Mouse (Mus musculus): ENCODE results near the gene Pef1. TPM values are rescaled to one million over a fixed set of nuclear protein-coding genes. Genes with fewer than 3 reads are reported as not detected.
A peak's percentile ranks its signal among the peaks of the same experiment; 100 is the strongest.

The Pef1 gene
- 67.1 and 68.6 TPM in 2 replicates for polyA plus RNA-seq (2014; fragmentation: Nextera tagmentation; extraction: Ambion mirVana)

DNA sequence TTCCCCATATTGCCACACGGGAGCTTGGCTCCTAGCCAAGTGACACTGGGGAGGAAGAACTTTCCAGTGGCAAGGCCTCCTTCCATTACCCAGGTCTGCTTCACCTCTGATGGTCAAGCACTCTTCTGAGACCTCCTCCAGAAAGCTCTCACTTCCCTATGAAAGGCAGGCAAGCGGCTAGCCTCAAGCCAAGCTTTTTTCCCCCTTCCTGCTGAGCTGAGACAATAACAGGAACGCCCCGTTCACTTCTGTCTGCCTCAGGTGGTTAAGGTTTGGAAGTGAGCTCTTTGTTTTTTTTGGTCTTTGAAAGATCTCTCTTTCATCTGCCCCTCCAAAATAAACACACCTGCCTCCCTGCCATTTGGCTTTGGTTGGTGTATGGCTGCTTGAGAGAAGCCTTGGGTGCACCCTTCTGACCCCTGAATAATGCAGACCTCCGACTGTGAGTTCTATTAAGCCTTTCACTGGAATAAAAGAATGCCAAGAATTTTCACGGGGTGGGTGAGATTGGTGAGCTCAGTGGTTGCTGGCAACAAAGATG is at the start of gene Pef1:
Gene Pef1 (plus strand): TSS at position 448 of the 541 bp plus-strand sequence.
- Histone ChIP-seq H3K4me2 (ENCODE audit: low read depth, low read length) (no peak within 1 kb of the TSS), H3K9ac (ENCODE audit: low read depth, low read length) (no peak within 1 kb of the TSS), H3K36me3 (ENCODE audit: control insufficient read depth, insufficient read depth, low read length) (peaks cover 13% of the 10 kb centered on the region), H3K27ac (replicated peaks; ENCODE audit: low read depth, low read length) (peak within 1 kb of the TSS; percentile 44), H3K9me3 (ENCODE audit: control insufficient read depth, low read length) (0 out of 2 replicates have a peak, but pooled peaks cover 4% of the 10 kb centered on the region), H3K4me1 (ENCODE audit: control insufficient read depth, insufficient read depth, low read length) (peaks cover 22% of the 10 kb centered on the region), H3K27me3 (replicated peaks; ENCODE audit: control insufficient read depth, insufficient read depth, low read length) (no peaks in the 10 kb centered on the region), H3K4me3 (ENCODE audit: low read depth, low read length) (0 out of 2 replicates have a peak within 1 kb of the TSS, but pooled peaks have one; percentile 1)
- 8% methylated on average over 6 of the region's 6 CpGs for WGBS
- DNase-seq (ENCODE audit: low spot score) = peak; percentile 71
- ATAC-seq (ENCODE audit: low read depth) = peak; percentile 34; the same call in 1 of the 2 replicates

DNA sequence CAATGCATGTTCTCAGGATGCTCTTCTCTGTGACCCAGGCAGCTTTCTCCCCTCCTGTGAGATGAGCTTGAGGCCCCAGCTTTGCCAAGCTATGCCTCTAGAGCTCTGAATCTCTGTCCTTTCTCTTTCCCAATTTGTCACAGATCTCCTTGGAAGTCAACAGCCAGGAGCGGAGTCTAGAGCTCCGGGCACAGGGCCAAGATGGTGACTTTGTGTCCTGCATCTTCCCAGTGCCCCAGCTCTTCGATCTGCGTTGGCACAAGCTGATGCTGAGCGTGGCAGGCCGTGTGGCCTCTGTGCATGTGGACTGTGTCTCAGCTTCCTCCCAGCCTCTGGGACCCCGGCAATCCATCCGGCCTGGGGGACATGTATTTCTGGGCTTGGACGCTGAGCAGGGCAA is 49.2 kb upstream of the Pef1 start:
- H3K4me1 ChIP-seq (ENCODE audit: control insufficient read depth, insufficient read depth, low read length) = peaks cover 29% of the 10 kb centered on the region
- DNase-seq (ENCODE audit: low spot score) = no peak
- no peak overlapping the region for H3K27ac ChIP-seq (replicated peaks; ENCODE audit: low read depth, low read length)
- H3K27me3 ChIP-seq (replicated peaks; ENCODE audit: control insufficient read depth, insufficient read depth, low read length) = no peaks in the 10 kb centered on the region
- 80% methylated on average over 8 of the region's 9 CpGs for WGBS
- ATAC-seq (ENCODE audit: low read depth) = no peak
- H3K4me2 ChIP-seq (ENCODE audit: low read depth, low read length) = no peak overlapping the region
- no peaks in the 10 kb centered on the region for H3K9me3 ChIP-seq (ENCODE audit: control insufficient read depth, low read length)
- H3K9ac ChIP-seq (ENCODE audit: low read depth, low read length) = no peak overlapping the region
- no peak overlapping the region for H3K4me3 ChIP-seq (ENCODE audit: low read depth, low read length)
- peaks cover 52% of the 10 kb centered on the region for H3K36me3 ChIP-seq (ENCODE audit: control insufficient read depth, insufficient read depth, low read length)

DNA sequence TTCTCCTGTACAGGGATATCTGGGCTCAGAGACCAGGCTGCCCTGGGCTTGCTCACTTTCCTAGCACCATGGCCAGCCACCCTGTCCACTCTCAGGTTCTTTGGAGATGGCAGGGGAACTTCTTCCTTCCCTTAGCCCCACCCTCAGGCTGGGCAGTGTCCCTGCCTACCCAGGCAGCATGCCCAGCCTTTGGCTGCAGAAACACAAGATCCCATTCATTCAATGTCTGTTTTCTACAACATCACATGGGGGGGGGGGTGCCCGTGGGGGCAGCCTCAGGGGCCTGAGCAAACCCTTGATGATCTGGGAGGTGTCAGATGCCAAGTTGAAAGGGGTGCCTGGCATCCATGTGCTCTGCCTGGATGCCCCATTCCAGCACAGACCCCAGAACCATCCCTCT is 47.6 kb upstream of the Pef1 start:
- Histone ChIP-seq H3K4me3 (ENCODE audit: low read depth, low read length) (no peak overlapping the region), H3K36me3 (ENCODE audit: control insufficient read depth, insufficient read depth, low read length) (peaks cover 67% of the 10 kb centered on the region), H3K27me3 (replicated peaks; ENCODE audit: control insufficient read depth, insufficient read depth, low read length) (no peaks in the 10 kb centered on the region), H3K9me3 (ENCODE audit: control insufficient read depth, low read length) (no peaks in the 10 kb centered on the region), H3K27ac (replicated peaks; ENCODE audit: low read depth, low read length) (peak overlapping the region; percentile 72), H3K4me1 (ENCODE audit: control insufficient read depth, insufficient read depth, low read length) (peaks cover 14% of the 10 kb centered on the region), H3K9ac (ENCODE audit: low read depth, low read length) (no peak overlapping the region), H3K4me2 (ENCODE audit: low read depth, low read length) (no peak overlapping the region)
- no peak for DNase-seq (ENCODE audit: low spot score)
- ATAC-seq (ENCODE audit: low read depth) = no peak
- WGBS = 27% methylated on average over 1 of the region's 1 CpGs

DNA sequence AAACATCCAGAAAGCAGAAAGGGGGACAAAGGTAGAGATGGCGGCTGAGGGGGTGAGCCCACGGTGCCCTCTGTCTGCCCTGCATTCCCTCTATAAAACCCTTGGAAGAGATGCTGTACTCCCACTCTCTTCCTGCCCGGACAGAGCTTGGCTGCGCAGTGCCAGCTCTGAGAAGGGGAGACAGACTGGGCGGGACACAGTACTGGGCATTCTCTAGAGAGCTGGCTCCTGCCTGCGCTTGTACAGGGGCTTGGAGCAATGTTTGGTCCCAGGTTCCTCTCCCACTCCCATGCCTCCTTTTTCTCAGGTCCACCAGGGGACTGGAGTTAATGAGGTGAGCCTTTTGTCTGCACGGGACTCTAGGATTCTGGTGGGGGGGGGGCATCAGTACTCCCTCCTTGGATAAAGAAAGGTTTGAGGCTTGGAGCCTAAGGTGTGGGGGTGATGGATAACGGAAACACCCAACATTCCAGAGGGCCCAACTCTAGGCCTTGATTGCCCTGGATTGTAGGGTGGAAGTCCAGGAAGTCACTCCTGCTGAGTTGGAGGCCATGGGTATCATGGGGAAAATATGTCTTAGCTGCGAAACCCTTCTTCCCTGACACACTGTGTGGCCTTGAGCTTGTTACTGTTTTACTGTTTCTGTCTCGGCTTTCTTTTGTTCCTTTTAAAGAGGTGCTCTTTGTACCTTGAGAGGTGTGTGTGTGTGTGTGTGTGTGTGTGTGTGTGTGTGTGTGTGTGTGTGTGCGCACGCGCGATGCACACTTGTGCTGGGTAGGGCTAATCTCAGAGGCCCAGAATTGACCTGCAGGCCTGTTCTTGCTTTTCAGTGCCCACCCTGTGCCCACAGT is 47.0 kb upstream of the Pef1 start:
- peak overlapping the region; percentile 72 for H3K27ac ChIP-seq (replicated peaks; ENCODE audit: low read depth, low read length)
- H3K36me3 ChIP-seq (ENCODE audit: control insufficient read depth, insufficient read depth, low read length) = peaks cover 74% of the 10 kb centered on the region
- DNase-seq (ENCODE audit: low spot score) = no peak
- no peak overlapping the region for H3K4me2 ChIP-seq (ENCODE audit: low read depth, low read length)
- H3K9ac ChIP-seq (ENCODE audit: low read depth, low read length) = no peak overlapping the region
- peaks cover 7% of the 10 kb centered on the region for H3K4me1 ChIP-seq (ENCODE audit: control insufficient read depth, insufficient read depth, low read length)
- no peak for ATAC-seq (ENCODE audit: low read depth)
- WGBS = 78% methylated on average over 14 of the region's 14 CpGs
- H3K27me3 ChIP-seq (replicated peaks; ENCODE audit: control insufficient read depth, insufficient read depth, low read length) = no peaks in the 10 kb centered on the region
- H3K9me3 ChIP-seq (ENCODE audit: control insufficient read depth, low read length) = no peaks in the 10 kb centered on the region
- no peak overlapping the region for H3K4me3 ChIP-seq (ENCODE audit: low read depth, low read length)

DNA sequence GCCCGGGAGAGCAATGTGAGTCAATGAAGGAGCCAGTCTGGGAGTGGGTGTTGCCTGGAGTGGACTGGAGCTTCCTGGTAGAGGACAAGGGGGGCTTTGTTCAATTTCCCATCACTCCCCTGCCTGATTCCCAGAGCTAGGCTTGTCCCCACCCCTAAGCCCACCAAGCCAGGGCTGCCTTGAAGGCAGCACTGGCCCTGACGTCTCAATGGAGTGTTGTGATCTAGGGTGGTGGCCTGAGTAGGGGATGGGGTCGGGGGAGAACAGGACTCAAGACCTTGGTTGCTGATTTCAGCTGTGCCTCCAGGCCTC is 46.4 kb upstream of the Pef1 start:
- H3K4me2 ChIP-seq (ENCODE audit: low read depth, low read length) = no peak overlapping the region
- H3K36me3 ChIP-seq (ENCODE audit: control insufficient read depth, insufficient read depth, low read length) = peaks cover 79% of the 10 kb centered on the region
- H3K27me3 ChIP-seq (replicated peaks; ENCODE audit: control insufficient read depth, insufficient read depth, low read length) = no peaks in the 10 kb centered on the region
- WGBS = 37% methylated on average over 3 of the region's 3 CpGs
- peak overlapping the region; percentile 72 for H3K27ac ChIP-seq (replicated peaks; ENCODE audit: low read depth, low read length)
- no peak overlapping the region for H3K4me3 ChIP-seq (ENCODE audit: low read depth, low read length)
- DNase-seq (ENCODE audit: low spot score) (no peak), ATAC-seq (ENCODE audit: low read depth) (peak; percentile 30; the same call in 1 of the 2 replicates)
- H3K4me1 ChIP-seq (ENCODE audit: control insufficient read depth, insufficient read depth, low read length) = peaks cover 1% of the 10 kb centered on the region
- no peak overlapping the region for H3K9ac ChIP-seq (ENCODE audit: low read depth, low read length)
- H3K9me3 ChIP-seq (ENCODE audit: control insufficient read depth, low read length) = no peaks in the 10 kb centered on the region

DNA sequence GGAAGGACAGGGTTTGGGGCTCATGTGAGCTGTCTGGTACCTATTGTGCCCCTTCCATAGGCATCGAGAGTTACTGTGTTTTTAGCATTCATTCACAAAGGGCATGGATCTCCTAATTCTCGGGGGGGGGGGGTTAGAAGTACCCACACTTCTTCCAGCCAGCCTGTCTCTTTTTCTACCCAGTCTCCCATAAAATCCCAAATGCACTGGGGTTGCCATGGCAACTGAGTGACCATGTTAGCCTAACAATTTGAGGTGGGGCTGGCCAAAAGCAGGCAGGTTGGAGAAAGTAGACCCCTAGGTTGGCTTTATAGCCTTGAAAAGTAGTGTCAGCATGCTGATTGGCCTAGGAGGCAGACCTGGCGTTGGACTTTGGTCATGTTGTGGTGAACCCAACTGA is 45.9 kb upstream of the Pef1 start:
- peaks cover 83% of the 10 kb centered on the region for H3K36me3 ChIP-seq (ENCODE audit: control insufficient read depth, insufficient read depth, low read length)
- WGBS = 83% methylated on average over 3 of the region's 3 CpGs

DNA sequence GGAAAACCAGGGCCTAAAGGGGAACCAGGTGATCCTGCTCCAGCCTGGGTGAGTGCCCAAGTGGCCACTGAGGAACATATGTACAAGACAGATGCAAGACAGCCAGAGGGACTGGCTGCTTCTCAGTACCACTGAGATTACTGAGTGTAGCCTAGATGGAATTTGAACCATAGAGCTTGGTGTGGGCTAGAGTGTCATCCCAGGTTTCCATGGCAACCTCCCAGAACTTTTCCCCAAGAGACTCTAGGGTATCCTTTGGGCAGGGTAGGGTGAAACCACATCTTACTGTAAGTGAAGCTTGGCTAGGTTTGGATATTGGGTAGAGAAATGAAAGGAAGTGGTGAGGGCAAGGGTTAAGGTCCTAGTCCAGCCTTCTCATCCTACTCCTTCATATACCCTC is 41.4 kb upstream of the Pef1 start:
- Histone ChIP-seq H3K4me2 (ENCODE audit: low read depth, low read length) (no peak overlapping the region), H3K36me3 (ENCODE audit: control insufficient read depth, insufficient read depth, low read length) (peaks cover 87% of the 10 kb centered on the region), H3K9me3 (ENCODE audit: control insufficient read depth, low read length) (no peaks in the 10 kb centered on the region), H3K27ac (replicated peaks; ENCODE audit: low read depth, low read length) (no peak overlapping the region), H3K4me1 (ENCODE audit: control insufficient read depth, insufficient read depth, low read length) (no peaks in the 10 kb centered on the region), H3K4me3 (ENCODE audit: low read depth, low read length) (no peak overlapping the region), H3K27me3 (replicated peaks; ENCODE audit: control insufficient read depth, insufficient read depth, low read length) (no peaks in the 10 kb centered on the region), H3K9ac (ENCODE audit: low read depth, low read length) (no peak overlapping the region)
- DNase-seq (ENCODE audit: low spot score) (no peak), ATAC-seq (ENCODE audit: low read depth) (peak; percentile 50)

More for the DNA sequence above, 45.9 kb upstream of the Pef1 start:
- Histone ChIP-seq H3K4me3 (ENCODE audit: low read depth, low read length) (no peak overlapping the region), H3K9me3 (ENCODE audit: control insufficient read depth, low read length) (no peaks in the 10 kb centered on the region), H3K4me1 (ENCODE audit: control insufficient read depth, insufficient read depth, low read length) (no peaks in the 10 kb centered on the region), H3K9ac (ENCODE audit: low read depth, low read length) (no peak overlapping the region), H3K27ac (replicated peaks; ENCODE audit: low read depth, low read length) (peak overlapping the region; percentile 69), H3K27me3 (replicated peaks; ENCODE audit: control insufficient read depth, insufficient read depth, low read length) (no peaks in the 10 kb centered on the region), H3K4me2 (ENCODE audit: low read depth, low read length) (no peak overlapping the region)
- DNase-seq (ENCODE audit: low spot score) (no peak), ATAC-seq (ENCODE audit: low read depth) (no peak)

DNA sequence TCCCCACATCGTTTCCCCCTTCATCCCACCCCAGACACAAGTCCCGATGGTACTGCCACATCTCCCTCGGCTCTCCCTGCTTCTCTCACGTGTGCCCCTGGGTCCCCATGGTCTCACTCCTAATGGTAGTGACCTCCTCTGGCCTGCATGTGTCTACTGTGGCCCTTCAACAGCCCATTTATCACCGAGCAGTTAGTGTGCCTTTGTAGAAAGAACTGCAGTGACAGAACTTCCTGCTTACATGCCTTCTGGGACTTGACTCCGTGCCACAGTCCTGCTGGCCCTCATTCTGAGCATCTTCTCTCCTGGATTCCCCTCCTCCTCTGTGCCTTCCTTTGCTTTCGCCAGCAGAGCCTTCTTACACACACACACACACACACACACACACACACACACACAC is 39.2 kb upstream of the Pef1 start:
- no peaks in the 10 kb centered on the region for H3K4me1 ChIP-seq (ENCODE audit: control insufficient read depth, insufficient read depth, low read length)
- no peaks in the 10 kb centered on the region for H3K9me3 ChIP-seq (ENCODE audit: control insufficient read depth, low read length)
- DNase-seq (ENCODE audit: low spot score) (no peak), ATAC-seq (ENCODE audit: low read depth) (no peak)
- H3K4me2 ChIP-seq (ENCODE audit: low read depth, low read length) = no peak overlapping the region
- 56% methylated on average over 7 of the region's 7 CpGs for WGBS
- H3K4me3 ChIP-seq (ENCODE audit: low read depth, low read length) = no peak overlapping the region
- no peaks in the 10 kb centered on the region for H3K27me3 ChIP-seq (replicated peaks; ENCODE audit: control insufficient read depth, insufficient read depth, low read length)
- H3K36me3 ChIP-seq (ENCODE audit: control insufficient read depth, insufficient read depth, low read length) = peaks cover 79% of the 10 kb centered on the region
- no peak overlapping the region for H3K27ac ChIP-seq (replicated peaks; ENCODE audit: low read depth, low read length)
- H3K9ac ChIP-seq (ENCODE audit: low read depth, low read length) = no peak overlapping the region

DNA sequence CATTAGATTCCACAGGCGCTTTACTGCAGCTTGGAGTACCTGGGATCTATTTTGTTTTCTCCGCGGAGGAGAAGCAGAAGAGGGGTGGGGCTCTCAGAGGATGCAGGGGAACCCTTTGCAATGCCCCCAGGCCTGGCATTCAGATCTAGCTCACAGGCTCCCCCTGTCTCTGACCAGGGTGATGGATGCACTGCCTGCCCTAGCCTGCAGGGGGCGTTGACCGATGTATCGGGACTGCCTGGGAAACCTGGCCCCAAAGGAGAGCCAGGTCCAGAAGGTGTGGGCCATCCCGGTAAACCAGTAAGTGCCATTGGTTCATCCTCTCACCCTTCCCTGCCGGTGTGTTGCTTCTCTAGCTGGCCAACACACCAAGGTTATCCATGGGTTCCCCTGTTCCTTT is 35.5 kb upstream of the Pef1 start:
- 9% methylated on average over 8 of the region's 8 CpGs for WGBS
- no peak overlapping the region for H3K27ac ChIP-seq (replicated peaks; ENCODE audit: low read depth, low read length)
- H3K4me3 ChIP-seq (ENCODE audit: low read depth, low read length) = no peak overlapping the region
- H3K27me3 ChIP-seq (replicated peaks; ENCODE audit: control insufficient read depth, insufficient read depth, low read length) = no peaks in the 10 kb centered on the region
- H3K4me1 ChIP-seq (ENCODE audit: control insufficient read depth, insufficient read depth, low read length) = no peaks in the 10 kb centered on the region
- H3K9ac ChIP-seq (ENCODE audit: low read depth, low read length) = no peak overlapping the region
- H3K9me3 ChIP-seq (ENCODE audit: control insufficient read depth, low read length) = no peaks in the 10 kb centered on the region
- peaks cover 55% of the 10 kb centered on the region for H3K36me3 ChIP-seq (ENCODE audit: control insufficient read depth, insufficient read depth, low read length)
- DNase-seq (ENCODE audit: low spot score) (no peak), ATAC-seq (ENCODE audit: low read depth) (no peak)
- no peak overlapping the region for H3K4me2 ChIP-seq (ENCODE audit: low read depth, low read length)

Measured in embryonic facial prominence, embryonic 14.5 days (tissue).